Mouse (Mus musculus) Patski (cell line): Measurements from ENCODE around the gene Paqr4. TPM values are rescaled to one million over a fixed set of nuclear protein-coding genes. Genes with fewer than 3 reads are reported as not detected.
"Not testable (repeated sequence)": the region's sequence is repeated elsewhere in the genome, so short reads cannot be mapped to it uniquely, and the experiment has no call there.

Source experiments
- ATAC-seq: fragments of 100-300 bp; one replicate; pipeline ENCODE4 v1.8.0; 2021
- CTCF ChIA-PET: fragments of 350-600 bp; sonication (Branson Sonifier 250); formaldehyde crosslinking; loops from one replicate; lab custom pipeline; 2022; ENCODE audit warnings: inconsistent platforms; lab: Charles Lee
- POLR2A ChIA-PET: fragments of 350-600 bp; sonication (Branson Sonifier 250); formaldehyde crosslinking; loops from one replicate; lab custom pipeline; 2022; ENCODE audit warnings: antibody characterized with exemption, inconsistent platforms; lab: Charles Lee
- DNase-seq: peaks from one replicate; pipeline ENCODE4 v3.0.0-alpha.2; 2011; ENCODE audit warnings: low read depth, low spot score
- H3K27me3 ChIP-seq: fragments of 371-371 bp; one replicate; pipeline ENCODE4 v1.5.1; 2021
- CTCF ChIP-seq: fragments of 100-300 bp; IDR thresholded peaks from one replicate; pipeline ENCODE4 v1.5.1; 2021
- in situ Hi-C: fragments of 300-500 bp; cut with MboI; formaldehyde crosslinking; loops from 3 replicates; pipeline ENCODE4 v1.11.1; 2018; ENCODE audit warnings: low pct_unique_long_range_greater_than_20kb, mixed read lengths
- polyA plus RNA-seq: library from polyadenylated mRNA; unstranded; gene quantifications from one replicate; pipeline ENCODE4 v1.2.3, GENCODE M21; 2021

The Paqr4 gene
- polyA plus RNA-seq, 1 experiment from 2014 or later = 7.3 TPM

DNA sequence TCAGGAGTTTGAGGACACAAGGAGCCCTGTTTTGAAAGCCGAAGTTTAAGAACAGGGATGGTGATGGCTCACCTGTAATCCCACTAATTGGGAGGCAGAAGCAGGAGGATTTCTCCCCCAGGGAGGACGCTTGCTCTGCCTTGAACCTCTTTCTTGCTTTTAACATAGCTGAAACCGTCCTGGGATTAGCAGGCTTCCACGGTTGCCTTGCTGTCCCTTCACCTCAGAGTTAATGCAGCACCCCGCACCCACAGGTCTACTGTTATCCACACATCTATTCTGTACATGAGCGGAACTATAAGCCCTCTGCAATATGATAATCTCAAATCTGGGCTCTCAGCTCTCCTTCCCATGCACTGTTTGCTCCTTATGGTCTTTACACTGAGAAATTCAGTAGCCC is 33.0 kb upstream of the Paqr4 start:
- POLR2A ChIA-PET = interaction anchor here (1.5 to 1.6 kb wide), 2 partner anchors 15 to 30 kb away, joined by 3 to 4 read pairs; no protein-coding TSS in a partner anchor
- in situ Hi-C loops = loop anchor here (5.0 kb wide), 1 partner anchor 74 kb away; no protein-coding TSS in a partner anchor
- TF ChIP-seq CTCF = no peak
- CTCF ChIA-PET = interaction anchor here (0.7 to 2.6 kb wide), 12 partner anchors 19 to 187 kb away, joined by 3 to 6 read pairs (median 4); partner anchors contain the start of genes Elob, Prss32 and Prss41
- DNase-seq = no peak
- ATAC-seq = no peak
- H3K27me3 ChIP-seq = no peaks in the 10 kb centered on the region

DNA sequence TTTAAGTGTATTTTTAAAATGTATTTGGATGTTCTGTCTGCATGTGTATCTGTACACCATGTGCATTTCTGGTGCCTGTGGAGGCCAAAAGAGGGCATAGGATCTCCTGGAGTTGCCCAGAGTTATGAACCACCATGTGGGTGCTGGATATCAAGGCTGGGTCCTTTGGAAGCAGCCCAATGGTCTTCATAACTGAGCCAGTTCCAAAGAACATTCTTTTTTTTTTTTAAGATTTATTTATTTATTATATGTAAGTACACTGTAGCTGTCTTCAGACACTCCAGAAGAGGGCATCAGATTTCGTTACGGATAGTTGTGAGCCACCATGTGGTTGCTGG is 31.5 kb upstream of the Paqr4 start:
- POLR2A ChIA-PET, ATAC-seq, DNase-seq, H3K27me3 ChIP-seq: not testable (repeated sequence)
- CTCF ChIA-PET = interaction anchor here (1.0 to 1.6 kb wide), 2 partner anchors 20 to 72 kb away, joined by 3 to 6 read pairs; partner anchors contain the start of genes Prss32 and Prss41
- in situ Hi-C loops = loop anchor here (5.0 kb wide), 1 partner anchor 75 kb away; no protein-coding TSS in a partner anchor

DNA sequence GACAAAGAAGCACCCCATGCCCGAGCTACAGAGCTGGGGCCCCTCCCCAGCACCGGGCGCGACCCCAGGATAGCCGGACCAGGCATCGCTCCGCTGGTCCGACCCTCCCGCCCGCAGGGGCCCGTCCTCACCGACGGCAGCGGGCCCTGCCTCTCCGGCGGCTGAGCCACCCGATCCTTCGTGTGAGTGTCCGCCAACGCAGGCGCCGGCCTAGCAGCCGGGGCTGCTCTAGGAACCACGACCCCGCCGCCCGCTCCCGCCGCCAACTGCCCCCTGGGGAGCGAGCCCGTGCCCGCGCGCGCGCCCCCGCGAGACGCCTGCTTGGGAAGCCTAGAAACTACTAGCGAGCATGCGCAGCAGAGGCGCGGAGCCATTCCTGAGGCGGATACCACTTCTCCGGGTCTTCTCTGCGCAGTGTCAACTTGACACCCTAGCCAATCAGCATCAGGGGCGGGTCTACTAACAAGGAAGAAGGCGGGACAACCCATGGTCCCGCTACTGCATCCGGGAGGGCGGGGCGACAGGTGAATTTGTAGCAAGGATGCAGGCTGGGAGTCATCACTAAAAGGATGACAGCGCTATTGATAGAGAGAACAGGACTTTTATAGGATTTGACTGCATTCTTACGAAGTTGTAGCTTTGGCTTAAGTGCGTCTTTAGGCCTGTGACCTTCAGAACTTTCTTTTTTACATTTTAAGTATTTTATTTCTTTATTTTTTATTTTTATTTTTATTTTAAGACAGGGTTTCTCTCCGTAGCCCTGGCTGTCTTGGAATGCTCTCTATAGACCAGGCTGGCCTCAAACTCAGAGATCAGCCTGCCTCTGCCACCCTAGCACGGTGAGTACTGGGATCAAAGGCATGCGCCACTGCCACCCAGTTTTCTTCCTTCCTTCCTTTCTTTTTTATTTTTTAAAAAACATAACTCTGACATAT is 30.9 kb upstream of the Paqr4 start, which contains the start of gene Flywch1:
Flywch1 (minus strand) TSS at position 319 of the 935 bp plus-strand sequence.
- TF ChIP-seq CTCF = no peak
- no peaks in the 10 kb centered on the region for H3K27me3 ChIP-seq
- POLR2A ChIA-PET = no interaction called here
- peak; percentile 92 for DNase-seq
- ATAC-seq = peak; percentile 82
- in situ Hi-C loops = loop anchor here (5.0 kb wide), 1 partner anchor 76 kb away; no protein-coding TSS in a partner anchor
- CTCF ChIA-PET = interaction anchor here (1.0 kb wide), 2 partner anchors 21 to 154 kb away, joined by 3 read pairs; no protein-coding TSS in a partner anchor

GRCm38 (mm10) chr17:23770896-23771283 is 30.2 kb upstream of the Paqr4 start:
- DNase-seq = no peak
- POLR2A ChIA-PET = no interaction called here

DNA sequence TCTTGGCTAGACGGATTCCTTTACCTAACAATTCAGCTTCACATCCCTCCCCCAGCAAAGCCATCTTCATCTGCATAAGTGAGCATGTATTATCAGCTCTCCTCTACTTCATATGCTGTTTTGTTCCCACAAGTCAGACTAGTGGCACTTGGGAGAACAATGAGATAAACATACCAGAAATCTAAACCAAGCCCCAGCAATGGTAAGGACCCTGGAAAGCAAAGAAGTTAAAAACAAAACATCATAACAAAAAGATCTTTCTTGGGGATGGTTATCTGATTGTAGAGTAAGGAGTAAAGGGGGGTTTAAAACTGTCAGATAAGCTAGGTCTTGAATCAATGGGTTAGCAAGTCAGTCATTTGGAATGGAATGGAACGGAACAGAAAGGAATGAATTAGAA is 29.8 kb upstream of the Paqr4 start:
- POLR2A ChIA-PET = no interaction called here
- DNase-seq (no peak), ATAC-seq (no peak)
- CTCF ChIA-PET = interaction anchor here (0.9 to 1.1 kb wide), 3 partner anchors 37 to 190 kb away, joined by 3 read pairs; no protein-coding TSS in a partner anchor
- TF ChIP-seq CTCF = no peak
- in situ Hi-C loops = loop anchor here (5.0 kb wide), 1 partner anchor 77 kb away; no protein-coding TSS in a partner anchor
- no peaks in the 10 kb centered on the region for H3K27me3 ChIP-seq

More at GRCm38 (mm10) chr17:23770896-23771283, 30.2 kb upstream of the Paqr4 start:
- in situ Hi-C loops = loop anchor here (5.0 kb wide), 1 partner anchor 76 kb away; no protein-coding TSS in a partner anchor
- CTCF ChIA-PET = interaction anchor here (0.9 to 1.0 kb wide), 2 partner anchors 155 to 190 kb away, joined by 3 read pairs; no protein-coding TSS in a partner anchor
- peak; percentile 60 for ATAC-seq
- H3K27me3 ChIP-seq = no peaks in the 10 kb centered on the region
- no peak for TF ChIP-seq CTCF

DNA sequence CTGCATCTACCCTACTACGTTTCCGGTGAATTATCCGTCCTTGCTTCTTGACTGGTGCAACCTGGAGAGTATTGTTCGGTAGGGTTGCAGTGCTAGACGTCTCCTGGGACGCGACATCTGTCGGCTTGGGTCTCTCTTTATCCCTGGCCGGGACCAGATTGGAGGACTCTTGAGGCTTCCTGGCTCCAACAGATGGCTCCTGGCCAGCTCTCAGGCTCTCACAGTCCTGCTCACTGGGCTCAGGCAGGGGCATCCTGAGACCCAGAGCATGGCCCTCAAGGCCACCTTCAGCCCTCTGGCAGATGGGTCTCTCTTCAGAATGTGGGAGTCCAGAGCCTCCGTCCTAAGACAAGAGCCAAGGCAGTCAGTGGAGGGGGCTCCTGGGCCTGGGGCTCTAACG is 22.3 kb upstream of the Paqr4 start:
- no peak for TF ChIP-seq CTCF
- ChIA-PET POLR2A (no interaction called here), CTCF (no interaction called here)
- ATAC-seq = no peak
- H3K27me3 ChIP-seq = no peaks in the 10 kb centered on the region
- in situ Hi-C loops = no loop called here
- no peak for DNase-seq

DNA sequence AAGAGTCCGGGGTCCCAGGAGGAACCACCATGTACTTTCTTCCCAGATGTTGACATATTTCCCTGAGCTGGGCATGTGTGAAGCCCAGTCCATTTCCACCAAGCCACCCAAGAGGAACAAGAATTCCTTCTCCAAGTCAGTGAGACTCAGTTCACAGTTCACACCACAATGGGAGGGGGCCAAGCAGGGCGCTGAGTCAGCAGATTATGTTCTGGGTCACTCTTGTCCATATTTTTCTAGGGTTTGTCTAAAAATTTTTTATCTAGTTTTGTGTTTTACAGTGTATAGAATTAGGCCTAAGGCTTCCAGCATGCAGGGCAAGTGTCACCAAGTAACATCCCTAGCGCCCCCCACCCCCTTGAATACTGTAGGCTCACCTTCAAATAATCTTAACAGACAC is 20.5 kb upstream of the Paqr4 start:
- ChIA-PET POLR2A (no interaction called here), CTCF (interaction anchor here (0.7 to 0.8 kb wide), 2 partner anchors 11 to 12 kb away, joined by 3 to 4 read pairs; no protein-coding TSS in a partner anchor)
- H3K27me3 ChIP-seq = no peaks in the 10 kb centered on the region
- DNase-seq (no peak), ATAC-seq (no peak)
- in situ Hi-C loops = no loop called here
- TF ChIP-seq CTCF = no peak

DNA sequence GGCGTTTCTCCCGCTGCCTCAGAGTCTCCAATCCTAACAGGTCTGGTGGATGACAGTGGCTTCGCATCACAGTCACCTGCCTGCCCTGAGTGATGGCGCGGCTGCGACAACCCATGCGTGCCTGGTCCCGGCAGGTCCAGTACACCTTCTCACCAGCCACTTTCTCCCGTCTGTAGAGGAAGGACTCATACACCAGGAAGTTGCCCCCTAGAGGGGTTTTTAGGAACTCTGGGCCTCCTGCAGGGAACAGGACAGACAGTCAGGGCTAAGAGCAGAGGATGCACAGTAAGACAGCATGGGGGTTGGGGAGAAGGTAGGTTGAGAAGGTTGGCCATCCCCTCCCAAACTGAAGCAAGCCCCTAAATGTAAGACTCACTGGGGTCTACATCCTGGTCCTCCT is 19.6 kb upstream of the Paqr4 start:
- no peaks in the 10 kb centered on the region for H3K27me3 ChIP-seq
- POLR2A ChIA-PET = no interaction called here
- ATAC-seq (no peak), DNase-seq (no peak)
- in situ Hi-C loops = no loop called here
- CTCF ChIA-PET = no interaction called here
- no peak for TF ChIP-seq CTCF

DNA sequence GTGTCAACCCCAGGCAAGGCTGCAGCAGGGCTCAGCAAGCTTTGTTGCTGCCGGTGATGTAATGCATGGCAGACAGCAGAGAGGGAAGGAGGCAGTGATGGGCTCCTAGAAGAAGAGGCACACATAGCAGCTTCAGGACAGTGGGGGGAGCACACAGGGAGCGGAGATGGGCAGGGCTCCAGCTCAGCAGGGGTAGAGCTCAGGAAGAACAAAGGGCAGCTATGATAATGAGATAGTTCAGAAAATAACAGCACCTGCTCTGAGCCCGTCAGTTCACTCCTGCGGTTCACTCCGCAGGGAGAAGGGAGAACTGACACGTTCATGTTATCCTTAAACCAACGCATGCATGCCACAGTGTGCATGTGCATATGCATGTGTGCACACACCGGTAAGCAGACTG is 18.1 kb upstream of the Paqr4 start:
- ChIA-PET POLR2A (no interaction called here), CTCF (interaction anchor here (1.8 kb wide), 1 partner anchor 19 kb away, joined by 4 read pairs; no protein-coding TSS in a partner anchor)
- TF ChIP-seq CTCF = no peak
- H3K27me3 ChIP-seq = no peaks in the 10 kb centered on the region
- DNase-seq (no peak), ATAC-seq (no peak)
- in situ Hi-C loops = no loop called here

DNA sequence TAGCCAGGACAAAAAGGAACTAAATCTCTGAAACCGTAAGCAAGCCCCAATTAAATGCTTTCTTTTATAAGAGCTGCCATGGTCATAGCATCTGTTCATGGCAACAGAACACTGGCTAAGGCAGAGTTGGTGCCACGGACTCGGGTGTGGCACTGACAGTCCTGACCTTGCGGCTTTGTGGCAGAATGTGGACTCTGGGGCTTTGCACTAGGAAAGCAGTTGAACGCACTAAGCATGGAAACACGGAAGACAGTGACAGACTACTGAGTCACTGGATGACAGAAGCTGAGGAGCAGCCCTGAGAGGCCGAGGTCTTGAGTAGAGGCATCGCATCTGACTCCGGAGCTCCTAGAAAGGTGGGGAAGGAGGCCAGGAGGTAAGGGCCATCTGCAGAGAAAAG is 16.9 kb upstream of the Paqr4 start:
- POLR2A ChIA-PET = interaction anchor here (0.6 kb wide), 1 partner anchor 81 kb away, joined by 7 read pairs; no protein-coding TSS in a partner anchor
- H3K27me3 ChIP-seq = no peaks in the 10 kb centered on the region
- no peak for DNase-seq
- no peak for ATAC-seq
- no peak for TF ChIP-seq CTCF
- CTCF ChIA-PET = interaction anchor here (1.1 to 1.8 kb wide), 3 partner anchors 9 to 96 kb away, joined by 3 to 4 read pairs (median 3); no protein-coding TSS in a partner anchor
- in situ Hi-C loops = no loop called here
